Mouse (Mus musculus) liver, postnatal 0 days (tissue): ENCODE results near the gene Myd88. TPM values are rescaled to one million over a fixed set of nuclear protein-coding genes. Genes with fewer than 3 reads are reported as not detected.

Experiments used
- ATAC-seq: fragments of 200-750 bp; cut with Nextera tagmentation; 2 replicates; pipeline ENCODE4 v1.8.0; 2017; ENCODE audit warnings: mild to moderate bottlenecking, moderate library complexity
- DNase-seq: peaks from one replicate; pipeline ENCODE4 v3.0.0-alpha.2; 2016
- H3K27ac ChIP-seq: fragments of 300-500 bp; sonication (generic); 2 replicates; pipeline ENCODE4 v1.5.1; 2014; ENCODE audit warnings: antibody characterized with exemption, moderate library complexity, mild to moderate bottlenecking, low read depth
- H3K27me3 ChIP-seq: fragments of 300-500 bp; sonication (generic); 2 replicates; pipeline ENCODE4 v1.6.1; 2014; ENCODE audit warnings: low read length, control low read depth, mixed read lengths; ENCODE audit not compliant: insufficient read depth
- H3K36me3 ChIP-seq: fragments of 300-500 bp; sonication (generic); replicated peaks from 2 replicates; pipeline ENCODE4 v1.6.1; 2014; ENCODE audit warnings: mild to moderate bottlenecking, control low read depth, low read length, moderate library complexity, mixed read lengths; ENCODE audit not compliant: insufficient read depth
- H3K4me1 ChIP-seq: fragments of 300-500 bp; sonication (generic); 2 replicates; pipeline ENCODE4 v1.6.1; 2014; ENCODE audit warnings: antibody characterized with exemption, mild to moderate bottlenecking, control low read depth; ENCODE audit not compliant: insufficient read depth
- H3K4me2 ChIP-seq: fragments of 300-500 bp; sonication (generic); 2 replicates; pipeline ENCODE4 v1.6.1; 2014; ENCODE audit warnings: low read depth, mild to moderate bottlenecking, low read length, moderate library complexity, mixed read lengths
- H3K4me3 ChIP-seq: fragments of 300-500 bp; sonication (generic); 2 replicates; pipeline ENCODE4 v1.5.1; 2014; ENCODE audit warnings: low read depth, low read length
- H3K9ac ChIP-seq: fragments of 300-500 bp; sonication (generic); replicated peaks from 2 replicates; pipeline ENCODE4 v1.6.1; 2014; ENCODE audit warnings: mild to moderate bottlenecking, moderate library complexity
- H3K9me3 ChIP-seq: fragments of 300-500 bp; sonication (generic); 2 replicates; pipeline ENCODE4 v1.6.1; 2016; ENCODE audit warnings: mild to moderate bottlenecking, control low read depth, low read length, mixed read lengths
- CTCF ChIP-seq: sonication (generic); IDR thresholded peaks from 2 replicates; pipeline ENCODE4 v1.5.1; 2016; ENCODE audit warnings: antibody characterized with exemption, low read depth
- EP300 ChIP-seq: IDR thresholded peaks from 2 replicates; pipeline ENCODE4 v1.6.1; 2016; ENCODE audit warnings: antibody characterized with exemption, low read depth, mild to moderate bottlenecking
- WGBS: fragments of 180-500 bp; shearing (Covaris S2); extraction: QIAGEN DNeasy Blood & Tissue Kit; methylation state at CpG from one replicate; pipeline ENCODE4 v1.1.7; 2014; ENCODE audit not compliant: insufficient replicate concordance; 5-methylcytosine and 5-hydroxymethylcytosine counted together
- polyA plus RNA-seq: library from polyadenylated mRNA; unstranded; fragments of >200 nt; fragmentation: Nextera tagmentation; extraction: Ambion mirVana; gene quantifications from 2 replicates; pipeline ENCODE4 v1.2.1, GENCODE M21; 2015

Gene Myd88
- polyA plus RNA-seq, 1 experiment from 2014 or later, result 16.7 TPM

- Histone ChIP-seq H3K9ac (no peak overlapping the region), H3K4me3 (no peak overlapping the region), H3K4me1 (peaks cover 39% of the 10 kb centered on the region), H3K36me3 (peaks cover 16% of the 10 kb centered on the region; the same call in 1 of the 2 replicates), H3K27ac (no peak overlapping the region), H3K9me3 (no peaks in the 10 kb centered on the region), H3K27me3 (no peaks in the 10 kb centered on the region), H3K4me2 (no peak overlapping the region)
- DNase-seq (no peak), ATAC-seq (no peak)
- TF ChIP-seq CTCF, result no peak
- no peak for TF ChIP-seq EP300
- 77% methylated on average over 3 of the region's 3 CpGs for WGBS
Measured at GRCm38 (mm10) chr9:119338350-119338749, 2.9 kb downstream of the Myd88 start.

DNA sequence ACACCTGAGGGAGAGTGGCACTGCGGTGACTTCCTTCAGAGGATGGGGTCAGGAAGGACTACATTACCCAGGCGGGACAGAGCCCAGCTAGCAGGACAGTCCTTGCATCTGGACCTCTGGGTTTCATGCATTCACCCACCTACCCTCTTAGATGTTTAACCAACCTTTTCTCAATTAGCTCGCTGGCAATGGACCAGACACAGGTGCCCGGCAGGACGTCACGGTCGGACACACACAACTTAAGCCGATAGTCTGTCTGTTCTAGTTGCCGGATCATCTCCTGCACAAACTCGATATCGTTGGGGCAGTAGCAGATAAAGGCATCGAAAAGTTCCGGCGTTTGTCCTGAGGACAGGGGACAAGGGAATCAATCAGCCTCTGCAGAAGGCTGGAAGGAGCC, 3.4 kb downstream of the Myd88 start:
- Histone ChIP-seq H3K4me2 (no peak overlapping the region), H3K9me3 (no peaks in the 10 kb centered on the region), H3K36me3 (peaks cover 16% of the 10 kb centered on the region; the same call in 1 of the 2 replicates), H3K9ac (no peak overlapping the region), H3K27ac (no peak overlapping the region), H3K27me3 (no peaks in the 10 kb centered on the region), H3K4me1 (peaks cover 33% of the 10 kb centered on the region), H3K4me3 (no peak overlapping the region)
- TF ChIP-seq EP300, result no peak
- no peak for TF ChIP-seq CTCF
- WGBS, result 95% methylated on average over 14 of the region's 14 CpGs
- ATAC-seq (no peak), DNase-seq (no peak)

DNA sequence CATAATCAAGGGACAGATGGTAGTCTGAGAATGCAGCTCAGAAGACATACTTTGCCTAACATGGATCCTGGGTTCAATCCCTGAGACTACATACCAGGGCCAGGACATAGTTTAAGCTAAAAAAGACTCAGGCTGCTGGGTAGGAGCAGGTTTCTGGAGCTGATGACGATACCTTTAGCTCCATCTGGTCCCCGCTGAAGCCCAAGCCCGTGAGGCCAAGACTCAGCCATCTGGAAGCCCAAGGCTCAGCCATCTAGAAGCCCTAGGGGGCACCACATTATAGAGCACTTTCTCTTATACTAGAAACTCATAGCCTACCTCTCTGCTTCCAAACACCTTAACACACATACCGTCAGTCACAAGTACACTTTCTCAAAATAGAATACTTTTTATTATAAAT, 5.6 kb downstream of the Myd88 start:
- Histone ChIP-seq H3K4me2 (no peak overlapping the region), H3K27me3 (no peaks in the 10 kb centered on the region), H3K4me3 (no peak overlapping the region), H3K36me3 (peaks cover 16% of the 10 kb centered on the region; the same call in 1 of the 2 replicates), H3K9me3 (no peaks in the 10 kb centered on the region), H3K9ac (no peak overlapping the region), H3K4me1 (peaks cover 25% of the 10 kb centered on the region), H3K27ac (0 out of 2 replicates have a peak overlapping the region, but pooled peaks have one; percentile 61)
- DNase-seq (no peak), ATAC-seq (no peak)
- no peak for TF ChIP-seq CTCF
- no peak for TF ChIP-seq EP300
- 79% methylated on average over 4 of the region's 4 CpGs for WGBS

GRCm38 (mm10) chr9:119334834-119335233, 6.4 kb downstream of the Myd88 start:
- H3K4me1 ChIP-seq, result peaks cover 18% of the 10 kb centered on the region
- no peaks in the 10 kb centered on the region for H3K27me3 ChIP-seq
- peak overlapping the region; percentile 61; the same call in 1 of the 2 replicates for H3K27ac ChIP-seq
- H3K36me3 ChIP-seq, result peaks cover 16% of the 10 kb centered on the region; the same call in 1 of the 2 replicates
- ATAC-seq (no peak), DNase-seq (no peak)
- H3K4me3 ChIP-seq, result no peak overlapping the region
- 0 out of 2 replicates have a peak overlapping the region, but pooled peaks have one; percentile 2 for H3K4me2 ChIP-seq
- H3K9me3 ChIP-seq, result no peaks in the 10 kb centered on the region
- 70% methylated on average over 2 of the region's 2 CpGs for WGBS
- H3K9ac ChIP-seq, result no peak overlapping the region
- TF ChIP-seq CTCF (no peak), EP300 (no peak)

DNA sequence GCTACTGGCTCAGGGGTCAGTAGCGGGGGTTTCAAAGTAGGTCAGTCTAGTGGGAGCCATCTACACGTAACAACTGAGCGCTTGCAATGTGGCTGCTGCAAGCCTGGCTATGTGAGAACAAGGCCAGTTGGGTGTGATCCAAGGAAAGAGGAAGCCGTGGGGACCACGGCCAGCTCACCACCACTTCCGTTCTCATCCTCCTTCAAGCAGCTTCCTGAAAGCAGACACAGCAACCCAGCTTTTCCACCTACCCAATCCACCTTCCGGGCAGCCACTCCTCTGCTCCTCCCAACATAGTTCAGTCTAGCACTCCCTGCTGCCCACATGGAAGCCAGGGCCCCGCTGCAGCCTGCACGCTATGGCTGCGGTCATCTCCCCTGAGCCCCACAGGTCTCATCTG, 6.9 kb downstream of the Myd88 start:
- H3K4me3 ChIP-seq, result no peak overlapping the region
- peaks cover 15% of the 10 kb centered on the region for H3K4me1 ChIP-seq
- ATAC-seq (peak; percentile 58), DNase-seq (peak; percentile 57)
- WGBS, result 19% methylated on average over 10 of the region's 10 CpGs
- H3K9ac ChIP-seq, result no peak overlapping the region
- H3K9me3 ChIP-seq, result no peaks in the 10 kb centered on the region
- H3K4me2 ChIP-seq, result peak overlapping the region; percentile 2; the same call in 1 of the 2 replicates
- H3K27me3 ChIP-seq, result no peaks in the 10 kb centered on the region
- H3K36me3 ChIP-seq, result peaks cover 16% of the 10 kb centered on the region; the same call in 1 of the 2 replicates
- no peak; the same call in 1 of the 2 replicates for TF ChIP-seq EP300
- TF ChIP-seq CTCF, result no peak
- H3K27ac ChIP-seq, result peak overlapping the region; percentile 61

GRCm38 (mm10) chr9:119330186-119330963, 10.8 kb downstream of the Myd88 start:
- WGBS, result 81% methylated on average over 15 of the region's 15 CpGs
- H3K27ac ChIP-seq, result no peak overlapping the region
- peaks cover 5% of the 10 kb centered on the region; the same call in 1 of the 2 replicates for H3K4me1 ChIP-seq
- H3K4me2 ChIP-seq, result no peak overlapping the region
- DNase-seq (no peak), ATAC-seq (no peak)
- H3K4me3 ChIP-seq, result no peak overlapping the region
- H3K36me3 ChIP-seq, result no peaks in the 10 kb centered on the region
- no peak overlapping the region for H3K9ac ChIP-seq
- no peaks in the 10 kb centered on the region for H3K27me3 ChIP-seq
- H3K9me3 ChIP-seq, result no peaks in the 10 kb centered on the region
- TF ChIP-seq EP300, result no peak
- no peak for TF ChIP-seq CTCF
